Mouse (Mus musculus) stomach, postnatal 0 days (tissue): ENCODE measurements at regions not wholly inside any gene's neighbourhood (a gene's known extent, or its start where the extent isn't known, plus 50 kb on each side); places are given as distances from the start of the nearest gene placed in this dataset.

Experiments
- ATAC-seq: fragments of 200-750 bp; cut with Nextera tagmentation; 2 replicates; pipeline ENCODE4 v1.8.0; 2017; ENCODE audit not compliant: low FRiP score, low TSS enrichment
- DNase-seq: peaks from one replicate; pipeline ENCODE4 v3.0.0-alpha.2; 2016; ENCODE audit warnings: low spot score
- H3K27ac ChIP-seq: fragments of 300-500 bp; sonication (generic); replicated peaks from 2 replicates; pipeline ENCODE4 v1.5.1; 2014; ENCODE audit warnings: mild to moderate bottlenecking, control low read depth
- H3K27me3 ChIP-seq: fragments of 300-500 bp; sonication (generic); 2 replicates; pipeline ENCODE4 v1.6.1; 2014; ENCODE audit warnings: low read length; ENCODE audit not compliant: control insufficient read depth, insufficient read depth
- H3K36me3 ChIP-seq: fragments of 300-500 bp; sonication (generic); 2 replicates; pipeline ENCODE4 v1.6.1; 2014; ENCODE audit warnings: low read length, mixed read lengths; ENCODE audit not compliant: control insufficient read depth, insufficient read depth
- H3K4me1 ChIP-seq: fragments of 300-500 bp; sonication (generic); replicated peaks from 2 replicates; pipeline ENCODE4 v1.6.1; 2014; ENCODE audit warnings: antibody characterized with exemption; ENCODE audit not compliant: control insufficient read depth, insufficient read depth
- H3K4me2 ChIP-seq: fragments of 300-500 bp; sonication (generic); replicated peaks from 2 replicates; pipeline ENCODE4 v1.6.1; 2014; ENCODE audit warnings: low read depth, mild to moderate bottlenecking, control low read depth, moderate library complexity
- H3K4me3 ChIP-seq: fragments of 300-500 bp; sonication (generic); 2 replicates; pipeline ENCODE4 v1.5.1; 2014; ENCODE audit warnings: low read depth, low read length, control low read depth
- H3K9ac ChIP-seq: fragments of 300-500 bp; sonication (generic); 2 replicates; pipeline ENCODE4 v1.6.1; 2014; ENCODE audit warnings: mild to moderate bottlenecking, low read length, control low read depth, mixed read lengths
- H3K9me3 ChIP-seq: fragments of 300-500 bp; sonication (generic); 2 replicates; pipeline ENCODE4 v1.6.1; 2016; ENCODE audit warnings: low read length; ENCODE audit not compliant: control insufficient read depth
- CTCF ChIP-seq: IDR thresholded peaks from 2 replicates; pipeline ENCODE4 v1.5.1; 2016; ENCODE audit warnings: antibody characterized with exemption, low read depth, mild to moderate bottlenecking, moderate library complexity
- EP300 ChIP-seq: optimal IDR thresholded peaks from 2 replicates; pipeline ENCODE3; 2016; ENCODE audit warnings: antibody characterized with exemption
- WGBS: fragments of 180-500 bp; shearing (Covaris S2); extraction: QIAGEN DNeasy Blood & Tissue Kit; methylation state at CpG from one replicate; pipeline ENCODE4 v1.1.7; 2014; 5-methylcytosine and 5-hydroxymethylcytosine counted together

DNA sequence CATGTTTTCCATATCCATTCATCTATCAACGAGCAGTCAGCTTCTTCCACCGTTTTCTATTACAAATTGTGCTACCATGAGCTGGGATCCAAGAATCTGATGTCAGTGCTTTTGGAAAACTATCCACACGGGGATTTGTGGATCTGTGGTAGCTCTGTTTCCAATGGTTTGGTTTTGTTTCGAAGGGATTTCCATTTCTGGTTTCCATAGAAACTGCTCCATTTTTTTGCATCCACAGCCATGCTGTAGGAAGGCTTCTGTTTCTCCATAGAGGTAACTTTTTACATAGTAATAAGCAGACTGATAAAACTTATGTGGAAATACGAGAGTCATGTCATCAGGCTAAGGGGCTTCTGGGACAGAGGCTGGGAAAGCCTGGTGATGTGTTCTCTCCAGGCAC, 76.1 kb upstream of the Cachd1 start:
- H3K27ac ChIP-seq = no peak overlapping the region
- TF ChIP-seq CTCF (no peak), EP300 (no peak)
- no peaks in the 10 kb centered on the region for H3K4me1 ChIP-seq
- no peaks in the 10 kb centered on the region for H3K27me3 ChIP-seq
- H3K36me3 ChIP-seq = no peaks in the 10 kb centered on the region
- no peak overlapping the region for H3K4me3 ChIP-seq
- DNase-seq (no peak), ATAC-seq (no peak)
- no peaks in the 10 kb centered on the region for H3K9me3 ChIP-seq
- no peak overlapping the region for H3K4me2 ChIP-seq
- 50% methylated on average over 5 of the region's 5 CpGs for WGBS
- H3K9ac ChIP-seq = no peak overlapping the region

- H3K27ac ChIP-seq = no peak overlapping the region
- no peak overlapping the region for H3K4me2 ChIP-seq
- H3K9ac ChIP-seq = no peak overlapping the region
- no peak overlapping the region for H3K4me3 ChIP-seq
- no peaks in the 10 kb centered on the region for H3K36me3 ChIP-seq
- DNase-seq (no peak), ATAC-seq (no peak)
- H3K9me3 ChIP-seq = no peaks in the 10 kb centered on the region
- 29% methylated on average over 6 of the region's 6 CpGs for WGBS
- H3K27me3 ChIP-seq = no peaks in the 10 kb centered on the region
- TF ChIP-seq EP300 (no peak), CTCF (no peak)
- H3K4me1 ChIP-seq = no peaks in the 10 kb centered on the region; the same call in 1 of the 2 replicates
These were observed 70.5 kb upstream of the Cachd1 start for GRCm38 (mm10) chr4:100705960-100706359.

- Histone ChIP-seq H3K9me3 (no peaks in the 10 kb centered on the region), H3K9ac (no peak overlapping the region), H3K4me3 (no peak overlapping the region), H3K4me2 (no peak overlapping the region), H3K36me3 (no peaks in the 10 kb centered on the region), H3K27me3 (no peaks in the 10 kb centered on the region), H3K27ac (no peak overlapping the region), H3K4me1 (no peaks in the 10 kb centered on the region; the same call in 1 of the 2 replicates)
- ATAC-seq (no peak), DNase-seq (no peak)
- no peak for TF ChIP-seq EP300
- no peak for TF ChIP-seq CTCF
- 55% methylated on average over 6 of the region's 6 CpGs for WGBS
These were observed 69.3 kb upstream of the Cachd1 start for GRCm38 (mm10) chr4:100707125-100707524.

DNA sequence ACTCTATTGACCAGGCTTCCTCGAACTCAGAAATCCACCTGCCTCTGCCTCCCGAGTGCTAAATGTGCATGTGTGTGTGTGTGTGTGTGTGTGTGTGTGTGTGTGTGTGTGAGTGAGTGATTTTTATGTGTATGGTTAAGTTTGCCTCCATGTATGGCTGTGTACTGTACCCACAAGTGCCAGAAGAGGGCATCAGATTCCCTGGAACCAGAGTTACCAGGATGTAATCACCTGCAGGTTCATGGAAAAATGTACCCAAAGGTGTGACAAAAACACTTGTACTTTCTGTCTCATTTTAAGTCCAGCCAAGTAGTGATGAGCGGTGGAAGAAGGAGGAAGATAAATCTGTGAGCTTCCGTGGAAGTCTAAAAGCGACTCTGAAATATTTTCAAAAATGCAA, 68.2 kb upstream of the Cachd1 start:
- Histone ChIP-seq H3K9me3 (no peaks in the 10 kb centered on the region), H3K27ac (no peak overlapping the region), H3K27me3 (no peaks in the 10 kb centered on the region), H3K9ac (no peak overlapping the region), H3K4me3 (no peak overlapping the region), H3K36me3 (no peaks in the 10 kb centered on the region), H3K4me1 (no peaks in the 10 kb centered on the region; the same call in 1 of the 2 replicates), H3K4me2 (no peak overlapping the region)
- WGBS = 94% methylated on average over 5 of the region's 5 CpGs
- TF ChIP-seq CTCF = peak; percentile 59
- TF ChIP-seq EP300 = no peak
- DNase-seq (no peak), ATAC-seq (no peak)

DNA sequence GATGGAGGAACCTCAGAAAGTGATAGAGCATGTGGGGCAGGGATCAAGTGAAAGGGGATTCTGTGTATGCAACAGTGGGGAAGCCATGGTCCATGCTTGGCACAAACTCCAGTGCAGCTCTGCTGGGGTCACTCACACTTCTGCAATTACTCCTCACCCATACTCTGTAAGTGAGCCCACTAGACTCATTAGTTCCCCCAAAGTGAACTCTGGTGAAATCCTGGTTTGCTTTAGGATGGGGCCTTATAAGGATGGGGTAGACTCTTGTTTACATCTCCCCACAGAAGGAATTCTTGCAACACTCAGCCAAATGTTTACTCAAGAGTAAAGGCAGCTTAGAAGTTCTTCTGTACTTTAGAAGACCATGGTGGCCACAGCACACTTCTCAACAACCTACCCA, 62.2 kb upstream of the Cachd1 start:
- Histone ChIP-seq H3K9me3 (no peaks in the 10 kb centered on the region), H3K4me3 (no peak overlapping the region), H3K4me2 (no peak overlapping the region), H3K27me3 (no peaks in the 10 kb centered on the region), H3K9ac (no peak overlapping the region), H3K36me3 (no peaks in the 10 kb centered on the region), H3K4me1 (no peaks in the 10 kb centered on the region), H3K27ac (no peak overlapping the region)
- TF ChIP-seq CTCF (no peak), EP300 (no peak)
- ATAC-seq (no peak), DNase-seq (no peak)

GRCm38 (mm10) chr4:100717601-100718000, 58.9 kb upstream of the Cachd1 start:
- 81% methylated on average over 9 of the region's 9 CpGs for WGBS
- Histone ChIP-seq H3K4me1 (no peaks in the 10 kb centered on the region), H3K4me3 (no peak overlapping the region), H3K9me3 (no peaks in the 10 kb centered on the region), H3K9ac (no peak overlapping the region), H3K4me2 (no peak overlapping the region), H3K27me3 (no peaks in the 10 kb centered on the region), H3K27ac (no peak overlapping the region), H3K36me3 (no peaks in the 10 kb centered on the region)
- ATAC-seq (no peak), DNase-seq (no peak)
- TF ChIP-seq CTCF (no peak), EP300 (no peak)
